Mouse (Mus musculus) spleen, postnatal 14 days (tissue): ENCODE measurements around the gene Slf2.

ENCODE experiments used
- DNase-seq, 2 experiments: peaks; one replicate each; pipeline ENCODE4 v3.0.0; 2021 to 2022; ENCODE audit warnings: low spot score in 2 of 2

The Slf2 gene

GRCm38 (mm10) chr19:44984420-44984819 lies 53.5 kb downstream of the Slf2 start:
- DNase-seq, result no peak

- no peak for DNase-seq
Observed at GRCm38 (mm10) chr19:44985159-44985988, 54.4 kb downstream of the Slf2 start.

GRCm38 (mm10) chr19:44987004-44987403 lies 56.1 kb downstream of the Slf2 start:
- no peak for DNase-seq

- no peak for DNase-seq
Observed at GRCm38 (mm10) chr19:44987851-44988250, 56.9 kb downstream of the Slf2 start.

- no peak for DNase-seq
Observed at GRCm38 (mm10) chr19:44988321-44988720, 57.4 kb downstream of the Slf2 start.

- no peak for DNase-seq
Observed at GRCm38 (mm10) chr19:44988831-44989566, 58.0 kb downstream of the Slf2 start, which contains the start of gene Sema4g. Gene Sema4g, plus strand, starts transcription at chr19:44989101.

GRCm38 (mm10) chr19:44989567-44990495 lies 58.9 kb downstream of the Slf2 start:
- DNase-seq, result no peak

GRCm38 (mm10) chr19:44991031-44991430 lies 60.1 kb downstream of the Slf2 start:
- DNase-seq, result no peak

- no peak for DNase-seq
Observed at GRCm38 (mm10) chr19:44992246-44992645, 61.3 kb downstream of the Slf2 start.

- DNase-seq, result no peak
Observed at GRCm38 (mm10) chr19:44992712-44993111, 61.8 kb downstream of the Slf2 start.

GRCm38 (mm10) chr19:44997786-44998185 lies 66.8 kb downstream of the Slf2 start:
- DNase-seq, result no peak

- no peak for DNase-seq
Observed at GRCm38 (mm10) chr19:44999647-45000046, 68.7 kb downstream of the Slf2 start.

- DNase-seq, result no peak
Observed at GRCm38 (mm10) chr19:45002301-45002700, 71.3 kb downstream of the Slf2 start.

- DNase-seq, result no peak
Observed at GRCm38 (mm10) chr19:45003740-45004516, 73.0 kb downstream of the Slf2 start.

- peak; percentile 66 to 75 for DNase-seq
Observed at GRCm38 (mm10) chr19:45005444-45005843, 74.5 kb downstream of the Slf2 start, which contains the start of gene Twnk. Gene Twnk, plus strand, starts transcription at chr19:45005663.

- peak; percentile 92 to 96 for DNase-seq
Observed at GRCm38 (mm10) chr19:45005957-45006712, 75.2 kb downstream of the Slf2 start, which contains the start of gene Mrpl43. Gene Mrpl43, minus strand, starts transcription at chr19:45006442.

- no peak for DNase-seq
Observed at GRCm38 (mm10) chr19:45007021-45007420, 76.1 kb downstream of the Slf2 start.

- DNase-seq, result no peak
Observed at GRCm38 (mm10) chr19:45007425-45008191, 76.7 kb downstream of the Slf2 start.

- DNase-seq, result no peak
Observed at GRCm38 (mm10) chr19:45010646-45011045, 79.7 kb downstream of the Slf2 start.
